Mouse (Mus musculus) bone marrow, adult 2 months (tissue): ENCODE results near the gene Bik.

Experiments
- CTCF ChIP-seq: fragments of 200-500 bp; IDR thresholded peaks from 2 replicates; pipeline ENCODE4 v1.5.1; 2011; ENCODE audit warnings: low read length, control low read depth; ENCODE audit not compliant: control insufficient read depth, insufficient read depth
- POLR2A ChIP-seq: fragments of 200-500 bp; IDR thresholded peaks from 2 replicates; pipeline ENCODE4 v1.6.1; 2011; ENCODE audit warnings: low read depth, mild to moderate bottlenecking, control low read depth, low read length, borderline replicate concordance; ENCODE audit not compliant: control insufficient read depth

DNA sequence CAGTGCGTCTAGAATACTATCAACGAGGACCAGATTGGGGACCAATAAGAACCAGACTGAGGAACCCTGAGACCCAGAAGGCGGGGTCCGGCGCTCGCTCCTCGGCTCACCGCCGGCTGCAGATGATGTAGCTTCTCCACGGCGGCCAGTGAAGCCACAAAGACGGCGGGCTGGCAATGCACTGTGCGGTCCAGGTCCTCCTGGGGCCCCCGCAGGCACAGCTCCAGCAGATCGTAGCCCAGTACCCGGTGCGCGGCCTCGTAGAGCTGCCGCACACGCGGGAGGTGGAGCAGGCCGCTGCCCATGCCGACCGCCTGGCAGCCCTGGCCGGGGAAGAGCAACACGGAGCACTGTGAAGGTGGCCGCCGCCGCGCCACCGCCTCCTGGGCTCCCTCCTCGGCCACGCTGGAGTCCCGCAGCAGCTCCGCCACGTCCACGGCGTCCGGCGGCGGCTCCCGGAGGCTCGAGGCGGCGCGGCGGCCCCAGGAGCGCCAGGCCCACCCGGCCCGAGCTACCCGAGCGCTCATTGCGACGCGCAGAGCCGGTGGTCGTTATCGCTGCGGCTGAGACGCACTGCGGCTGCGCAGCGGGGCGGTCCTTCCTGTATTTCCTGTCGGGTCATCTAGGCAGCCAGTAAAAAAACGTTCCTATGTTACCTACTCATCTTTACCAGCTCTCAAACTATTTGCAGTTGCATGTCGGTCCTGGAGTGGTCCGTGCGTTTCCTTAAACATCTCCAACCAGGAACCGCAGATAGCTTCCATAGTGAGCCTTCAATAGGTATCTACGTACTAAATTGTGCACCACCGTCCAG, 28.7 kb downstream of the Bik start:
- TF ChIP-seq CTCF = no peak
- TF ChIP-seq POLR2A = peak; percentile 92; the same call in 1 of the 2 replicates
